Mouse (Mus musculus) ovary, postnatal 10 days (tissue): Measurements from ENCODE around the gene Rif1.
"Not testable (repeated sequence)": the region's sequence is repeated elsewhere in the genome, so short reads cannot be mapped to it uniquely, and the experiment has no call there.

Experiments
- DNase-seq: peaks from one replicate; pipeline ENCODE4 v3.0.0; 2022; ENCODE audit warnings: low spot score

The Rif1 gene

DNA sequence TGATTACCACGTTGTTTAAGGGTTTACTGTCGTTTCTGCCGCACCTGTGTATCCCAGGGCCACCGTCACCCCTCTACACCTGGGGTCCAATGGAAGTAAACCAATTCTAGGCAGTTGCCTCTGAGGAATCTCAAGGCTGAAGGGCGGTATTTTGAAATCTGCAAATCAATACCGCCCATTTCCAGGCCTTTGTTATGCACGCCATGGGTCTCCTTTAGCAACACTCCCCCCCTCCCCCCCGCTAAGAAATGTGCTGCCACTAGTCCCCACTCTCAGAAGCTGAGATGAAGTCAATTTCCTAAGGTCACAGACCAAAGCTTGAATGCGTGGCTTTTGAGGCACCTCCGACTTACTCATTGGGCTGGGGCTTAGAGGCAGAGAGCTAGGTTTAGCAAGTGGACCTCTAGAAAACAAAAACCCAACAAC lies 554 bp upstream of the Rif1 start:
- DNase-seq, result no peak

DNA sequence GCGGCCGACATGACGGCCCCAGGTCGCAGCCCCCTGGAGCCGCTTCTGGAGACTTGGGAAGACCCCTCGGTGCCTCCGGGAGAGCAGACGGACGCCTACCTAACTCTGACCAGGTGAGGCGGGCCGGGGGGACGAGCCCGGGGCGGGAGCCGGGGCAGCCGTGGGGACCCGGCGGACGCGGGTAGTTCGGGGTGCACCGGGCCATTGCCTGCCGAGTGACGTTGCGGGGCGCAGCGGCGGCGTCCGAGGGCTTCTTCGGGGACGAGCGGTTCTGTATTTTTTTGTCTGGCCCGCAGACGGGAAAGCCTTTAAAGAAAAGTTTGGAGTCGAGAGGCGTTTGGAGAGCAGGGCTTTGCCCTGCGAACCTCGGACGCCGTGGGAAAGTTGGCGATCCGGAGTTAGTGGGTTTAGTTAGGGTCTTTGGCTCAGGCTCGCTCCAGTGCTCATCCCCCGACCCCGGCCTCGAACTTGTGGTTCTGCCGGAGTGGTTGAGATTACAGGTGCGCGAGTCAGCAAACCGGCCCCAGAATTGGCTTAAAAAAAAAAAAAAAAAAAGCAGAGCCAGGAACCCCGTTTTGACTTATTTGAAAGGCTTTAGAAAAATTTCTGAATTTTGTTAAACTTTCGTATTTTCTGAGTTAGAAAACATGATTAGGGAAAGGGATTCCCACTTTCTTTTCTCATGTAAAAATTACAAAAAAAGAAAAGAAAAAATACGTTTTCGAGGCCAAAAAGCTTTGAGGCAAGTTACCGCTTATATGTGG lies 691 bp downstream of the Rif1 start:
- DNase-seq, result no peak

DNA sequence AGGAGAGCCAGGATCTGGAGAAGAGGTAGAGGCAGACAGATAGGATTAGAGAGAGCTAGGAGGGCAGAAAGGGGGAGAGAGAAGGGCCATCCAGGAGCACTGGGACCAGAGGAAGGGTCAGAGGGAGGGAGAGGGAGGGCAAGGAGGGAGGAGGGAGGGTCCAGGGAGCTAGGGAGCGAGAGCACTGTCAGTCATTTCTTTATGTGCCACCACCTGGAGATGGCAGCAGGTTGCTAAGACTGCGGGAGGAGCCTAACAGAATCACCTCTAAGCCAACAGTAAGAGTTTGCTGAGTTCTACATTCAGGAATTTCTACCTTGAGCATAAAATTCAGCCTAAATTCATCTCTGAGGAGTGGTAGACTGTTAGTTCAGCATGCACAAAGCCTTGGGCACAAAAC lies 6.0 kb downstream of the Rif1 start:
- no peak for DNase-seq

DNA sequence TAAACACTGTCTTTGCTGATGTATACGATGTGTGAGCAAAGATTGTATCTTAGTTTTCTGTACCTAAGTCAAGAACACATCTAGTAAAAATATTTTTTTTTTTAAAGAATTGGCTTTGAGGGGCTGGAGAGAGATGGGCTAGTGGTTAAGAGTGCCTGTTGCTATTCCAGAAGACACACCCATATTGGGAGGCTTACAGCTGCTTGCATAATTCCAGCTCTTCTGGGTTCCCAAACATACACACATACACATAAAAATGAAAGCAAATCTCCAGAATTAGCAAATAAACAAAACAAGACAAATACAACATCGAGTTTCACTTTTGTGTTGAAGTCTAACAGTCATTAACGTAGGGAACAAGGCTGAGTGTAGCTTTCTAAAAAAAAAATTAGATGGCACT lies 11.4 kb downstream of the Rif1 start:
- no peak for DNase-seq

DNA sequence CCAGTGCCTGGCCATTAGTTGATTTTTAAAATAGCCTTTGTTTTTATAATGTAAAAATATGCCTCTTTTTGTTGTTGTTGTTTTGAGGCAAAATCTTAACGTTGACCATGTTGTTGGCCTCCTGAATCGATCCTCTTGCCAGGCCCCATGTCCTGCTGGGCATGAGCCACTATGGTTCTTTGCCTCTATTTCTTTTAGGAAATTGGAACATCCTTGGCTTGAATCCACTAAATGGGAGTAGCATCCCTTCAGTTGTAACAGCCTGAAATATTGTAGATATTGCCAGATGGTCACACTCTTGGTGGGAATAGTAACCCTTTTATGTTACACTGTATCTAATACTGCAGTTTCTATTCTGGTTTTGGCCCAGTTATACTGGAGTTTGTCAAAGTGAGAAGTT lies 11.9 kb downstream of the Rif1 start:
- DNase-seq, result no peak

DNA sequence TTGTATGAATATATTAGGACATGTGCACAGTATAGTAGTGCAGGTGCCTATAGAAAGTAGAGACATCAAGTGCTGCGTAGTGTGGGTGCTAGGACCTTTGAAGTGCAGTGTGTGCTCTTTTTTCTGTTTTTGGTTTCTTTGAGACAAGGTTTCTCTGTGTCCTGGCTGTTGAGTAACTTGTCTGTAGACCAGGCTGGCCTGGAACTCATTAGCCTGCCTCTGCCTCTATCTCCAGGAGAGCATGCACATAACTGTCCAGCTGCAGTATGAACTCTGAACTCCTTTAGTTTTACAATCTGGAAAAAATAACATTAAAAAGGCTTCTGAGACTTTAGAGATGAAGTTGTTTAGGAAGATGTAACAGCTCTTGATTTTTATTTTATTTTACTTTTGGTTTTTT lies 41.5 kb downstream of the Rif1 start:
- no peak for DNase-seq

DNA sequence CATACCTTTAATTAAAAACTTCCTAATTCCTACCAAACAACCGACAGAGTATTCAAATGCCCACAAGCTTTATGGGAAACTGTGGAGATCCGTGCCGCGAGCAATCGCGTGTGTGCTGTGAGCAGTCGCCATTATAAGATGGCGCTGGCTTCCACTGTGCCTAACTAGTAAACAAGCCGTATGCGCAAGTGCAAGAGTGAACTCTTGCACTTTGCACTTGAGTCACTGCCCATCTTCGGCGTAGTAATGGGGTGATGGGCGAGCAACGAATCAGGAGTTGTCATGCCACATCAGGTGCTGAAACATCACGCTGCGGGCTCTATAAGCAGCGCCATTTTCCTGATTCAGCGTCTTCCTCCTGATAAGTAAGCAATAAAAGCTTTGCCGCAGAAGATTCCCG lies 58.7 kb downstream of the Rif1 start:
- DNase-seq, result not testable (repeated sequence)

DNA sequence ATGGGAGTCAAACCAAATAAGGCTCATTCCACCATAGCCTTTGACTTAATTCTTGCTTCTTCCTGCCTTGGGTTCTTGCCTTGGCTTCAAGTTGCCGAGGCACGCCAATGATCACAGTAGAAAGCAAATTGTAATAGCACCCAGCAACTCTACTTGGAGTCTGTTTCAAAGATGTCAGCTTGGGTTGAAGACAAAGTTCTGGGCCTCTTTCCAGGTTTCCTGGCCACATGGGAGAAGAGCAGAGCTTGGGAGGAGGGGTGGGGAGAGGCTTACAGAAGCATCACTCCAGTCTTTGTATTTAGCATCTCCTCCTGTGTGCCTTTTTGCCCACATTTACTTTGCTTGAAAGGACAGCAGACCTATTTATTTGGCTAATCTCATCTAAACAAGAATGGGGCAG lies 60.7 kb downstream of the Rif1 start:
- DNase-seq, result no peak

DNA sequence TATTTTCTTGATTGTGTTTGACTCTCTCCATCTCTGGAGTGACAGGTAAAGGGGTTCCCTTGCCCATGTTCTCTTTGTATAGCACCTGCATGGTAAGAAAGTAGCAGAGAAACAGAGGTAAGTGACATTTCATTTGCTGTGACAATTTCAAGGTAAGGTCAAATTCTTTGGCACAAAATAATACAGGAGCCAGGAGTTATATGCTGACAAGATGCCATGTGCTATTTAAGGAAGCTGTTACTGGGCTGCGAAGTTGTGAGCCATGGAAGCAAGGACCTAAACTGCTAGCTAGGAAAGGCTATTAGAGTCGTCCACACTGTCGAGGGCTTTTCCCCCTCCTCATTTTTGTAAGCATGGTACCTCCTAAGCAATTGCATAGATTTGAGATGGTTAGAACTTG lies 80.4 kb downstream of the Rif1 start:
- no peak for DNase-seq

DNA sequence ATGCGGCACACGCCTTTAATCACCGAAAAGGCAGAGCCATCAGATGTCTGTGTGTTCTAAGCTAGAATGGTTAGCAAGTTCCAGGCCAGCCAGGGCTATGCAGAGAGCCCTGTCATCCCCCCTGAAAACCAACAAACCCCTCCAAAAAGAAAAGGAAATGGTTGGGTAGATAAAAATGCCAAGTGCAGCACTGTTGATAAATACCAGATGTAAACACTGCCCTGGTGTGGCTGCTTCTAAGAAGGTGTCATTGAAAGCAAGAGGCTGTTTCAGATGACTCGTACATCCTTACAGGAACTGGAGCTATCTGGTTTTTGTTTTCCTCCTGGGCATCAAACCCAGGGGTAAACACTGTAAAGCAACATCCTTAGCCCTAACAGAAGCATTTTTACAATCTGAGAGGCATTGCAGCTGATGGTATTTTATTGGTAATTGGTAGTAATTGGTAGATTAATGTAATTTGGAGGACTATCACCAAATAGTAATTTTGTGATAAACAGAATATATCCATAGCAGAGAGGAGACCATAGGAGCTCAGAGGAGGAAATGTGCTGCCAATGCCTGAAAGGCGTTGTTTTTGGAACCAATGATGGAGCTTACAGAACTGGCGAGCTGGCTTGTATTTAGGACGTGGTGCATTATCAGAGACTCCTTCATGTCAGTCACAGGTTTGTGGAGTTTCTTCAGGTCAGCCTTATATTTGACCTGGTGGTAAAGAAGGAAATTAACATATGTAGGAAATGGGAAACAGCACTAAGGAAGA lies 96.8 kb downstream of the Rif1 start:
- no peak for DNase-seq
